Mouse (Mus musculus) small intestine, adult 2 months (tissue): ENCODE data around the gene Slitrk3. TPM values are rescaled to one million over a fixed set of nuclear protein-coding genes. Genes with fewer than 3 reads are reported as not detected.

Source experiments
- H3K27ac ChIP-seq: fragments of 200-500 bp; 2 replicates; pipeline ENCODE4 v1.5.1; 2012; ENCODE audit warnings: low read depth, low read length, control low read depth, inconsistent platforms; ENCODE audit not compliant: insufficient read depth
- H3K27me3 ChIP-seq: fragments of 200-500 bp; 2 replicates; pipeline ENCODE4 v1.6.1; 2012; ENCODE audit warnings: mild to moderate bottlenecking, moderate library complexity, low read length, inconsistent platforms; ENCODE audit not compliant: control insufficient read depth, insufficient read depth
- H3K36me3 ChIP-seq: fragments of 200-500 bp; 2 replicates; pipeline ENCODE4 v1.6.1; 2012; ENCODE audit warnings: mild to moderate bottlenecking, low read length, control low read depth, inconsistent platforms; ENCODE audit not compliant: control insufficient read depth, insufficient read depth
- H3K4me1 ChIP-seq: fragments of 200-500 bp; 2 replicates; pipeline ENCODE4 v1.6.1; 2012; ENCODE audit warnings: low read length, inconsistent platforms, mixed read lengths; ENCODE audit not compliant: control insufficient read depth, insufficient read depth, insufficient read length
- H3K4me3 ChIP-seq: fragments of 200-500 bp; 2 replicates; pipeline ENCODE4 v1.5.1; 2012; ENCODE audit warnings: low read depth, mild to moderate bottlenecking, control low read depth, inconsistent platforms, low read length, moderate library complexity
- CTCF ChIP-seq: fragments of 200-500 bp; IDR thresholded peaks from 2 replicates; pipeline ENCODE4 v1.5.1; 2012; ENCODE audit warnings: low read depth, mild to moderate bottlenecking, control low read depth, inconsistent platforms, low read length, moderate library complexity, mixed read lengths; ENCODE audit not compliant: insufficient replicate concordance, insufficient read length; ENCODE audit errors: extremely low read depth
- POLR2A ChIP-seq: fragments of 200-500 bp; IDR thresholded peaks from 2 replicates; pipeline ENCODE4 v1.6.1; 2012; ENCODE audit warnings: low read depth, mild to moderate bottlenecking, control low read depth, inconsistent platforms, low read length, moderate library complexity
- WGBS: fragments of 180-500 bp; shearing (Covaris S2); methylation state at CpG from one replicate; pipeline ENCODE4 v1.1.7; 2018; 5-methylcytosine and 5-hydroxymethylcytosine counted together
- polyA plus RNA-seq: library from polyadenylated mRNA; depleted of rRNA; stranded (reverse); fragments of >200 nt; gene quantifications from 2 replicates; pipeline ENCODE4 v1.2.3, GENCODE M21; 2012; rRNA removed

The Slitrk3 gene
- polyA plus RNA-seq, 1 experiment, result 0.43 TPM

DNA sequence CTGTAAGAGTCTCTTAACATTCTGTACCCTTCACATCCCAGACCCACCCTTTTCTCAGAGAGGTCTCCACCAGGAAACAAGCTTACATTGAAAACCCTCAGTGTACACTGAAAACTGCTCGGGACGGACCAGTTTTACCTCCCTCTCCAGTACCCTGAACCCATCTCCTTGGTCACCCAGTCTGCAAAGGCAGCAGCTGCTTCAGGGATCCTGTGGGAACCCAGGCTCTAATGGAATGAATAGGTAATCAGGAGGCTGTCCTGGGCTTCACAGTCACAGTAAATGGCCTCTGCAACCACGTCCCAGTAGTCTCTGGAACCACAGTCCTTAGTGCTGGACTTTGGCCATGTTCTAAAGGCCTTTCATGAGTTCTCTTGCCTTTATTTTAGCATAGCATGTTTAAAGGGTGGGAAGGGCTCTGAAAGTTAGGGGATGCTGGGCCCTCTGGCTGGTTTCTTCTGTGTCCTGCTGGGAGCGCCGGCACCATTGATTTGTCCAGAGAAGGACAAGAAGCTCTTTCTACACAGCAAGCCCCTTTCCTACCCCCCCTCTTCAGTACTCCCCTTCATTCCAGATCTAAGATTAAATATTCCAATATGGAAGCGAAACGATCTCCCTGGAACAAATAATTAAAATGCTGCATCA lies 2.1 kb downstream of the Slitrk3 start:
- Histone ChIP-seq H3K4me3 (no peak overlapping the region), H3K27me3 (peaks cover 19% of the 10 kb centered on the region), H3K4me1 (peaks cover 4% of the 10 kb centered on the region), H3K36me3 (no peaks in the 10 kb centered on the region), H3K27ac (no peak overlapping the region)
- no peak for TF ChIP-seq CTCF
- no peak for TF ChIP-seq POLR2A
- WGBS, result 59% methylated on average over 7 of the region's 7 CpGs

DNA sequence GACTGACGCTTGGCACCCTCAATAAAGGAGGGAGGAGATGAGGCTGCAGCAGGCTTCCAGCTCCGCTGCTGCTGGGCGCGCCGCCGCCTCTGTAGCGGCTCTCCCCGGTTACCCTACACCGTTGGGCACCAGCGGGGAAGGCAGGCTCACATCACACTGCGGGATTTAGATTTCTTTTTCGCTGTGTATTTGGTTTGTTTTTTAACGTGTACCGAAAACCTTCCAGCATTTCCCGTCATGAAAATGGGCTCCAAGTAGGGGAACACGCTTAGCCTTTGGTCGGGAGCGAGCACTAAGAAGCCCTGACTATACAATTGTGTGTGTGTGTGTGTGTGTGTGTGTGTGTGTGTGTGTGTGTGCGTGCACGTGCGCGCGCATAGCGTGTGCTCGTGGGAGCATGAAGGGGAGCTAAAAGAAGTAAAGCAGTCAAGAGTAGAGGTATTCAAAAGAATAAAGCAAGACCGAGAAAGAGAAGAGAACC lies 4.1 kb downstream of the Slitrk3 start:
- H3K36me3 ChIP-seq, result no peaks in the 10 kb centered on the region
- TF ChIP-seq CTCF, result no peak
- no peak for TF ChIP-seq POLR2A
- 4% methylated on average over 26 of the region's 26 CpGs for WGBS
- peaks cover 4% of the 10 kb centered on the region for H3K4me1 ChIP-seq
- no peak overlapping the region for H3K27ac ChIP-seq
- H3K4me3 ChIP-seq, result peak overlapping the region; percentile 44
- peaks cover 19% of the 10 kb centered on the region for H3K27me3 ChIP-seq

- no peaks in the 10 kb centered on the region for H3K4me1 ChIP-seq
- no peak overlapping the region for H3K4me3 ChIP-seq
- no peak for TF ChIP-seq CTCF
- TF ChIP-seq POLR2A, result no peak
- H3K36me3 ChIP-seq, result no peaks in the 10 kb centered on the region
- H3K27ac ChIP-seq, result no peak overlapping the region
- WGBS, result 3% methylated on average over 3 of the region's 3 CpGs
- no peaks in the 10 kb centered on the region for H3K27me3 ChIP-seq
These were observed 11.4 kb downstream of the Slitrk3 start for GRCm38 (mm10) chr3:73046248-73046647.

- no peaks in the 10 kb centered on the region for H3K27me3 ChIP-seq
- no peaks in the 10 kb centered on the region for H3K4me1 ChIP-seq
- TF ChIP-seq CTCF (no peak), POLR2A (no peak)
- H3K4me3 ChIP-seq, result no peak overlapping the region
- no peaks in the 10 kb centered on the region for H3K36me3 ChIP-seq
- H3K27ac ChIP-seq, result no peak overlapping the region
These were observed 15.3 kb downstream of the Slitrk3 start for GRCm38 (mm10) chr3:73042256-73042655.

GRCm38 (mm10) chr3:73006045-73006444 lies 51.6 kb downstream of the Slitrk3 start:
- Histone ChIP-seq H3K27ac (no peak overlapping the region), H3K27me3 (no peaks in the 10 kb centered on the region), H3K4me3 (no peak overlapping the region), H3K4me1 (no peaks in the 10 kb centered on the region), H3K36me3 (no peaks in the 10 kb centered on the region)
- no peak for TF ChIP-seq CTCF
- TF ChIP-seq POLR2A, result no peak
- 49% methylated on average over 6 of the region's 6 CpGs for WGBS

DNA sequence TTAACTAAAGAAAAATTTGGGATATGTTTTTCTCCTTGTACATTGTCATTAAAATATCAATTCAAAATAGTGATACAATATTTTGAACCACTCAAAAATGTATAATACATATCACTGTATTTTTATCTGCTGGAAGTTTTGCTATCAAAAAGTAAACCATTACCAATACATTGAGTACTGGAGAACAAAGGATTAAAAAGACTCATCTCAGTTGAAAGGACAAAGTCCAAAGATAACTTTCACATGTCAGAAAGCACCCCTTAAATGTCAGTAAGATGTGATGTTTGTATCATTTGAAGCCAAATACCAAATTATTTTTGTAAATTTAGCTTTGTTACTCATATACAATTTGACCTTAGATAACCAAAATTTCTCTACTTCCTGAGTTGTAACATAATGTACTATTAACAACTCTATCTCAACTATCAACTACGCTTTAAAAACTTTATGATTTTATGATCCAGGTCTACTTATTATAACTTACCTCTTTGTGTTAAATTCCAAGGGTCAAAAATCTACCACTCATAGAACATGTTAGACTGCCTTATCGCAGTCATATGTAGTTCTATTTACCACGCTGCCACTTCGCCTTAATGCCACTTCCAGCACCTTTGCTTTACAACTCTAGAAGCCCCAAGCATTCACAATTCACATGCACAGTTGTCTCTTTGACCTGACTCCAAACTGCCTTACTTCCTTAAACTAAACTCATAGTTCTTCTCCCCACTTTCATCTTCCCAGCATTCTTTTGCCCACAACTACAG lies 54.5 kb downstream of the Slitrk3 start:
- Histone ChIP-seq H3K27ac (peak overlapping the region; percentile 96), H3K36me3 (no peaks in the 10 kb centered on the region), H3K4me3 (no peak overlapping the region), H3K4me1 (no peaks in the 10 kb centered on the region), H3K27me3 (no peaks in the 10 kb centered on the region)
- 33% methylated on average over 4 of the region's 4 CpGs for WGBS
- no peak for TF ChIP-seq CTCF
- TF ChIP-seq POLR2A, result no peak

DNA sequence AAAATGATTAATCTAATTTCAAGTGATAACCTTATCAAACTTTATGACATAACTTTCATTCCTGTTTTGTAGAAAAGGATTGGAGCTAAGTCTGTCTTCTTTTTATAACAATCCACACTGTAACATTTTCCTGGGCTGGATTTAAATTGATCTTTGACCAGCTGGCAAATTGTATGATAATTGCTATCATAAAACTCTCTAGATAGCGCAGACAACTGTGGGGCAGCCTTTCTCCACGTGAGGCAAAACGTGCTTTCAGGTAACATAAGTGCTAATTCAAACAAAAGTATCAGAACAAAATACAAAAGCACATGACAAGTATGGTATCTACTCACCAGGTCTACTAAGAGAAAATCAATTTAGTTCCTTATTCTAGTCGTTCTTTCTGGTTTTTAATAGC lies 60.1 kb downstream of the Slitrk3 start:
- H3K4me3 ChIP-seq, result no peak overlapping the region
- TF ChIP-seq POLR2A, result no peak
- no peak for TF ChIP-seq CTCF
- H3K27ac ChIP-seq, result no peak overlapping the region
- H3K4me1 ChIP-seq, result no peaks in the 10 kb centered on the region
- no peaks in the 10 kb centered on the region for H3K27me3 ChIP-seq
- WGBS, result 14% methylated on average over 4 of the region's 4 CpGs
- H3K36me3 ChIP-seq, result no peaks in the 10 kb centered on the region

Other genes starting within 250 kb of the Slitrk3 start
- gene Sis, start 89.9 kb downstream of the Slitrk3 start, polyA plus RNA-seq, result 13.7 and 69.5 TPM in 2 replicates